Mouse (Mus musculus): Measurements from ENCODE around the gene Wipf1.

DNA sequence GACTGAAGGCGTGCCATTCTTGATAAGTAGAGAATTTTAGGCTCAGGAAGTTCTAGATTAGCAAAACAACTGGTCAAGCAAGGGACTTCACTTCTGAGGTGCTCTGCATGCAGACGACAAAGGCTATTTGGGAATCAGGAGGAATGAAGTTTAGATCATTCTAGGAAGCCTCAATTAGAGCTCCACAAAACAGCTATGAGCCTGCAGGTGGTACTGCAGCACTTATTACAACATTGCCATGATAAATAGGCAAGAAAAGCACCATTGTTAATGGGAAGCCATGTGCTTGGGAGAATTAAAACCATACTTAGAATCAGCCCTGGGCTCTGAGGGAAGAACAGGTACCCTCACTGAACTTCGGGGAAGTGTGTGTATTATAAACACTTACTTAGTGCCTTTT, 36.0 kb downstream of the Wipf1 start:
- TF ChIP-seq CTCF (IDR thresholded peaks at IDR 0.05; ENCODE audit: control insufficient read depth, insufficient read depth, low read length), result no peak
- no peak for TF ChIP-seq POLR2A (IDR thresholded peaks at IDR 0.05; ENCODE audit: borderline replicate concordance, control insufficient read depth, low read depth, low read length)
